Mouse (Mus musculus): Measurements from ENCODE around the gene Jak1. TPM values are rescaled to one million over a fixed set of nuclear protein-coding genes. Genes with fewer than 3 reads are reported as not detected.

Gene Jak1
- polyA plus RNA-seq, 1 experiment from 2014 or later = 80.0 TPM

- 84% methylated on average over 2 of the region's 2 CpGs for WGBS
- Histone ChIP-seq H3K4me1 (replicated peaks; ENCODE audit: control insufficient read depth, insufficient read depth, low read length) (peaks cover 8% of the 10 kb centered on the region), H3K27ac (ENCODE audit: low read depth, low read length) (no peak overlapping the region), H3K4me3 (ENCODE audit: low read depth, low read length) (no peak overlapping the region), H3K36me3 (ENCODE audit: control insufficient read depth, insufficient read depth, low read length) (no peaks in the 10 kb centered on the region), H3K4me2 (no peak overlapping the region), H3K9me3 (ENCODE audit: control insufficient read depth, low read length) (no peaks in the 10 kb centered on the region), H3K27me3 (replicated peaks; ENCODE audit: control insufficient read depth, insufficient read depth, low read length) (no peaks in the 10 kb centered on the region), H3K9ac (ENCODE audit: low read depth, low read length) (no peak overlapping the region)
- no peak for ATAC-seq (replicated peaks; ENCODE audit: low FRiP score)
- DNase-seq (ENCODE audit: low spot score) = no peak
Measured at GRCm38 (mm10) chr4:101219839-101220238, 45.2 kb downstream of the Jak1 start.

GRCm38 (mm10) chr4:101217026-101217540 is 48.0 kb downstream of the Jak1 start:
- H3K4me3 ChIP-seq (ENCODE audit: low read depth, low read length) = no peak overlapping the region
- H3K4me1 ChIP-seq (replicated peaks; ENCODE audit: control insufficient read depth, insufficient read depth, low read length) = peaks cover 8% of the 10 kb centered on the region
- H3K27ac ChIP-seq (ENCODE audit: low read depth, low read length) = peak overlapping the region; percentile 50; the same call in 1 of the 2 replicates
- no peaks in the 10 kb centered on the region for H3K36me3 ChIP-seq (ENCODE audit: control insufficient read depth, insufficient read depth, low read length)
- WGBS = 71% methylated on average over 2 of the region's 2 CpGs
- no peak overlapping the region for H3K9ac ChIP-seq (ENCODE audit: low read depth, low read length)
- DNase-seq (ENCODE audit: low spot score) = peak; percentile 24
- no peaks in the 10 kb centered on the region for H3K27me3 ChIP-seq (replicated peaks; ENCODE audit: control insufficient read depth, insufficient read depth, low read length)
- H3K9me3 ChIP-seq (ENCODE audit: control insufficient read depth, low read length) = no peaks in the 10 kb centered on the region
- ATAC-seq (replicated peaks; ENCODE audit: low FRiP score) = peak; percentile 76
- H3K4me2 ChIP-seq = no peak overlapping the region

DNA sequence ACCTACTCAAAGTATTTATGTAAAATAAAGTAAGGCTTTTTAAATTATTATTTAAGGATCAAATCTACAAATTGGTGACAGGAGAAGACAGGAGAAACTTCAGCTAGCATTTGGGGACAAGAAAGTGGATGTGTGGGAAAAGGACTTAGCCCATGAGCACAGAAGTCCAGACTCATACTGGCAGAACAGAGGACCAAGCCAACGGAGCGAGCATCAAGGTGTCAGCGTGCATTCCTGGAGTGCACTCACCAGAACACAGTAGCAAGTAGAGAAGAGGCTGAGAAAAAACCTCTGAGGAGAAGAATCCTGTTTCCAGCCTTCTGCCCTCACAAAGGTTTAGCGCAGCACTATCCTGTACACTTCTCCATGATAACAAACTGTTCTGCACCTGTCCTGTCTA is 48.8 kb downstream of the Jak1 start:
- H3K9me3 ChIP-seq (ENCODE audit: control insufficient read depth, low read length) = no peaks in the 10 kb centered on the region
- H3K36me3 ChIP-seq (ENCODE audit: control insufficient read depth, insufficient read depth, low read length) = no peaks in the 10 kb centered on the region
- ATAC-seq (replicated peaks; ENCODE audit: low FRiP score) = no peak
- H3K27me3 ChIP-seq (replicated peaks; ENCODE audit: control insufficient read depth, insufficient read depth, low read length) = no peaks in the 10 kb centered on the region
- 85% methylated on average over 4 of the region's 4 CpGs for WGBS
- H3K9ac ChIP-seq (ENCODE audit: low read depth, low read length) = no peak overlapping the region
- H3K27ac ChIP-seq (ENCODE audit: low read depth, low read length) = no peak overlapping the region; the same call in 1 of the 2 replicates
- H3K4me3 ChIP-seq (ENCODE audit: low read depth, low read length) = no peak overlapping the region
- DNase-seq (ENCODE audit: low spot score) = peak; percentile 20
- H3K4me1 ChIP-seq (replicated peaks; ENCODE audit: control insufficient read depth, insufficient read depth, low read length) = peaks cover 8% of the 10 kb centered on the region
- H3K4me2 ChIP-seq = no peak overlapping the region

GRCm38 (mm10) chr4:101213477-101213876 is 51.6 kb downstream of the Jak1 start:
- Histone ChIP-seq H3K4me1 (replicated peaks; ENCODE audit: control insufficient read depth, insufficient read depth, low read length) (peaks cover 8% of the 10 kb centered on the region), H3K9ac (ENCODE audit: low read depth, low read length) (no peak overlapping the region), H3K9me3 (ENCODE audit: control insufficient read depth, low read length) (no peaks in the 10 kb centered on the region), H3K27me3 (replicated peaks; ENCODE audit: control insufficient read depth, insufficient read depth, low read length) (no peaks in the 10 kb centered on the region), H3K36me3 (ENCODE audit: control insufficient read depth, insufficient read depth, low read length) (no peaks in the 10 kb centered on the region), H3K4me3 (ENCODE audit: low read depth, low read length) (no peak overlapping the region), H3K4me2 (no peak overlapping the region), H3K27ac (ENCODE audit: low read depth, low read length) (no peak overlapping the region)
- ATAC-seq (replicated peaks; ENCODE audit: low FRiP score) = no peak
- WGBS = 66% methylated on average over 2 of the region's 2 CpGs
- no peak for DNase-seq (ENCODE audit: low spot score)

- Histone ChIP-seq H3K9ac (ENCODE audit: low read depth, low read length) (no peak overlapping the region), H3K36me3 (ENCODE audit: control insufficient read depth, insufficient read depth, low read length) (no peaks in the 10 kb centered on the region), H3K4me1 (replicated peaks; ENCODE audit: control insufficient read depth, insufficient read depth, low read length) (peaks cover 9% of the 10 kb centered on the region), H3K4me3 (ENCODE audit: low read depth, low read length) (no peak overlapping the region), H3K4me2 (no peak overlapping the region), H3K27ac (ENCODE audit: low read depth, low read length) (no peak overlapping the region), H3K27me3 (replicated peaks; ENCODE audit: control insufficient read depth, insufficient read depth, low read length) (no peaks in the 10 kb centered on the region), H3K9me3 (ENCODE audit: control insufficient read depth, low read length) (no peaks in the 10 kb centered on the region)
- DNase-seq (ENCODE audit: low spot score) = no peak
- ATAC-seq (replicated peaks; ENCODE audit: low FRiP score) = no peak
- 60% methylated on average over 2 of the region's 2 CpGs for WGBS
Measured at GRCm38 (mm10) chr4:101207492-101207891, 57.6 kb downstream of the Jak1 start.

DNA sequence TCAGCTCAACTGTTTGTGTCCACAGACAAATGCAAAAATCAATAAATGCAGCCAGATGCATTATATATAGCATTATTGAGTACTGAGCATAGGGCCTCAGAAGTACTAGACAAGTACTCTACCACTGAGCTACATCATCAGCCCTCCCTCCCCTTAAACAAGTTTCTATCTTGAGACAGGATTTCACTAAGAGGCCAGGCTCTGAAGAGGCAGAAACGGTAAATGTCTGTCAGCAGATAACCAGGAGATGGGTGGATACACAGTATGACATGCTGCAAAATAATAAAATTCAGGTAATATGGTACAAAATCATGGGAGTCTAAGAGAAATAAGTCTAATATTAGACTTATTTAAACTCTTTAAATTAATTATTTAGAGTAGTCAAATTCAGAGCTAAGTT is 61.6 kb downstream of the Jak1 start:
- WGBS = 53% methylated on average over 1 of the region's 1 CpGs

GRCm38 (mm10) chr4:101202626-101203025 is 62.5 kb downstream of the Jak1 start:
- Histone ChIP-seq H3K36me3 (ENCODE audit: control insufficient read depth, insufficient read depth, low read length) (no peaks in the 10 kb centered on the region), H3K27me3 (replicated peaks; ENCODE audit: control insufficient read depth, insufficient read depth, low read length) (no peaks in the 10 kb centered on the region), H3K9me3 (ENCODE audit: control insufficient read depth, low read length) (no peaks in the 10 kb centered on the region), H3K9ac (ENCODE audit: low read depth, low read length) (no peak overlapping the region), H3K4me1 (replicated peaks; ENCODE audit: control insufficient read depth, insufficient read depth, low read length) (peaks cover 23% of the 10 kb centered on the region), H3K4me3 (ENCODE audit: low read depth, low read length) (no peak overlapping the region), H3K27ac (ENCODE audit: low read depth, low read length) (no peak overlapping the region), H3K4me2 (no peak overlapping the region)
- WGBS = 87% methylated on average over 10 of the region's 10 CpGs
- no peak for DNase-seq (ENCODE audit: low spot score)
- no peak for ATAC-seq (replicated peaks; ENCODE audit: low FRiP score)

More for the DNA sequence above, 61.6 kb downstream of the Jak1 start:
- no peak overlapping the region for H3K9ac ChIP-seq (ENCODE audit: low read depth, low read length)
- peak; percentile 75 for ATAC-seq (replicated peaks; ENCODE audit: low FRiP score)
- peaks cover 14% of the 10 kb centered on the region for H3K4me1 ChIP-seq (replicated peaks; ENCODE audit: control insufficient read depth, insufficient read depth, low read length)
- H3K4me2 ChIP-seq = no peak overlapping the region
- no peak for DNase-seq (ENCODE audit: low spot score)
- no peaks in the 10 kb centered on the region for H3K36me3 ChIP-seq (ENCODE audit: control insufficient read depth, insufficient read depth, low read length)
- H3K27me3 ChIP-seq (replicated peaks; ENCODE audit: control insufficient read depth, insufficient read depth, low read length) = no peaks in the 10 kb centered on the region
- no peak overlapping the region for H3K27ac ChIP-seq (ENCODE audit: low read depth, low read length)
- H3K9me3 ChIP-seq (ENCODE audit: control insufficient read depth, low read length) = no peaks in the 10 kb centered on the region
- H3K4me3 ChIP-seq (ENCODE audit: low read depth, low read length) = no peak overlapping the region

GRCm38 (mm10) chr4:101199433-101200081 is 65.5 kb downstream of the Jak1 start:
- 89% methylated on average over 8 of the region's 8 CpGs for WGBS
- peaks cover 30% of the 10 kb centered on the region for H3K4me1 ChIP-seq (replicated peaks; ENCODE audit: control insufficient read depth, insufficient read depth, low read length)
- no peaks in the 10 kb centered on the region for H3K27me3 ChIP-seq (replicated peaks; ENCODE audit: control insufficient read depth, insufficient read depth, low read length)

DNA sequence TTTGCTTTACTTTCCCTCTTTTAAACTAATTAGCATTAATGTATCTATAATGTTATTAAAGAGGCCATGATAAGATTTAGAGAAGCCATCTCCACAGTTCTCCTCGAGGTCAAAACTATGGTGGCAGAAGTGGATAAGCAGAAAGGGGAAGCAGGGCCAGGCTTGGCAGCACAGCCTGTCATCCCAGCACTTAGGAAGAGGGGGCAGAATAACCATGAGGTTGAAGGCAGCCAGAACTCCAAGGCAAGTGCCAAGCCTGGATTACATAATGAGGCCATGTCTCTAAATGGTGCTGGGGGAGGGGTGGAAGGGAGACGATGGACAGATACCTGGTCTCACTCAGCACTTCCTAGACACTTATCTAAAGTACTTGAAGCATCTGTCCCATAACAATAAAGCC is 66.7 kb downstream of the Jak1 start:
- DNase-seq (ENCODE audit: low spot score) (no peak), ATAC-seq (replicated peaks; ENCODE audit: low FRiP score) (0 out of 2 replicates have a peak, but pooled peaks have one; percentile 22)
- Histone ChIP-seq H3K27ac (ENCODE audit: low read depth, low read length) (no peak overlapping the region), H3K9ac (ENCODE audit: low read depth, low read length) (no peak overlapping the region), H3K4me3 (ENCODE audit: low read depth, low read length) (no peak overlapping the region), H3K27me3 (replicated peaks; ENCODE audit: control insufficient read depth, insufficient read depth, low read length) (no peaks in the 10 kb centered on the region), H3K4me2 (no peak overlapping the region), H3K9me3 (ENCODE audit: control insufficient read depth, low read length) (no peaks in the 10 kb centered on the region), H3K4me1 (replicated peaks; ENCODE audit: control insufficient read depth, insufficient read depth, low read length) (peaks cover 31% of the 10 kb centered on the region), H3K36me3 (ENCODE audit: control insufficient read depth, insufficient read depth, low read length) (no peaks in the 10 kb centered on the region)
- WGBS = 12% methylated on average over 2 of the region's 2 CpGs

More at GRCm38 (mm10) chr4:101199433-101200081, 65.5 kb downstream of the Jak1 start:
- no peaks in the 10 kb centered on the region for H3K36me3 ChIP-seq (ENCODE audit: control insufficient read depth, insufficient read depth, low read length)
- no peaks in the 10 kb centered on the region for H3K9me3 ChIP-seq (ENCODE audit: control insufficient read depth, low read length)
- no peak for ATAC-seq (replicated peaks; ENCODE audit: low FRiP score)
- H3K4me2 ChIP-seq = no peak overlapping the region
- H3K9ac ChIP-seq (ENCODE audit: low read depth, low read length) = no peak overlapping the region
- no peak overlapping the region for H3K27ac ChIP-seq (ENCODE audit: low read depth, low read length)
- no peak for DNase-seq (ENCODE audit: low spot score)
- H3K4me3 ChIP-seq (ENCODE audit: low read depth, low read length) = no peak overlapping the region
